Mouse (Mus musculus): Measurements from ENCODE around the gene Slc25a17.

The Slc25a17 gene

GRCm38 (mm10) chr15:81360345-81361021, at the start of gene Slc25a17:
Gene Slc25a17, minus strand, starts transcription at chr15:81360812.
- DNase-seq (ENCODE audit: low spot score): peak; percentile 85

- DNase-seq (ENCODE audit: low spot score): no peak
Measured at GRCm38 (mm10) chr15:81408199-81408598, 47.6 kb upstream of the Slc25a17 start, which contains the start of gene Dnajb7. Gene Dnajb7, minus strand, starts transcription at chr15:81408299.

- no peak for DNase-seq (ENCODE audit: low spot score)
Measured at GRCm38 (mm10) chr15:81405008-81405407, 44.4 kb upstream of the Slc25a17 start.

- peak; percentile 99 for DNase-seq (ENCODE audit: low spot score)
Measured at GRCm38 (mm10) chr15:81399638-81400315, 39.2 kb upstream of the Slc25a17 start, which contains the start of the genes St13 and Xpnpep3. Gene St13, minus strand, starts transcription at chr15:81400077. Gene Xpnpep3, plus strand, starts transcription at chr15:81400138.

GRCm38 (mm10) chr15:81399297-81399637, 38.7 kb upstream of the Slc25a17 start:
- no peak for DNase-seq (ENCODE audit: low spot score)

- DNase-seq (ENCODE audit: low spot score): no peak
Measured at GRCm38 (mm10) chr15:81398189-81398588, 37.6 kb upstream of the Slc25a17 start.

- no peak for DNase-seq (ENCODE audit: low spot score)
Measured at GRCm38 (mm10) chr15:81394211-81394915, 33.8 kb upstream of the Slc25a17 start.

- DNase-seq (ENCODE audit: low spot score): no peak
Measured at GRCm38 (mm10) chr15:81392997-81393396, 32.4 kb upstream of the Slc25a17 start.

- DNase-seq (ENCODE audit: low spot score): no peak
Measured at GRCm38 (mm10) chr15:81386327-81386726, 25.7 kb upstream of the Slc25a17 start.

GRCm38 (mm10) chr15:81378845-81379244, 18.2 kb upstream of the Slc25a17 start:
- no peak for DNase-seq (ENCODE audit: low spot score)

- no peak for DNase-seq (ENCODE audit: low spot score)
Measured at GRCm38 (mm10) chr15:81374621-81375020, 14.0 kb upstream of the Slc25a17 start.

GRCm38 (mm10) chr15:81370356-81370755, 9.7 kb upstream of the Slc25a17 start:
- DNase-seq (ENCODE audit: low spot score): no peak

GRCm38 (mm10) chr15:81368601-81369000, 8.0 kb upstream of the Slc25a17 start:
- DNase-seq (ENCODE audit: low spot score): no peak

GRCm38 (mm10) chr15:81366241-81366640, 5.6 kb upstream of the Slc25a17 start:
- DNase-seq (ENCODE audit: low spot score): no peak

- DNase-seq (ENCODE audit: low spot score): no peak
Measured at GRCm38 (mm10) chr15:81365246-81365645, 4.6 kb upstream of the Slc25a17 start.

- DNase-seq (ENCODE audit: low spot score): no peak
Measured at GRCm38 (mm10) chr15:81364271-81364670, 3.7 kb upstream of the Slc25a17 start.

GRCm38 (mm10) chr15:81362501-81362900, 1.9 kb upstream of the Slc25a17 start:
- DNase-seq (ENCODE audit: low spot score): no peak

GRCm38 (mm10) chr15:81361417-81362015, 904 bp upstream of the Slc25a17 start:
- no peak for DNase-seq (ENCODE audit: low spot score)

GRCm38 (mm10) chr15:81361022-81361404, 401 bp upstream of the Slc25a17 start:
- DNase-seq (ENCODE audit: low spot score): no peak

GRCm38 (mm10) chr15:81359421-81359820, 1.2 kb downstream of the Slc25a17 start:
- DNase-seq (ENCODE audit: low spot score): no peak

- DNase-seq (ENCODE audit: low spot score): no peak
Measured at GRCm38 (mm10) chr15:81358943-81359342, 1.7 kb downstream of the Slc25a17 start.

GRCm38 (mm10) chr15:81356946-81357345, 3.7 kb downstream of the Slc25a17 start:
- no peak for DNase-seq (ENCODE audit: low spot score)

Measured in ovary, postnatal 10 days (tissue).